Mouse (Mus musculus): ENCODE results near the gene Dtwd1.

DNA sequence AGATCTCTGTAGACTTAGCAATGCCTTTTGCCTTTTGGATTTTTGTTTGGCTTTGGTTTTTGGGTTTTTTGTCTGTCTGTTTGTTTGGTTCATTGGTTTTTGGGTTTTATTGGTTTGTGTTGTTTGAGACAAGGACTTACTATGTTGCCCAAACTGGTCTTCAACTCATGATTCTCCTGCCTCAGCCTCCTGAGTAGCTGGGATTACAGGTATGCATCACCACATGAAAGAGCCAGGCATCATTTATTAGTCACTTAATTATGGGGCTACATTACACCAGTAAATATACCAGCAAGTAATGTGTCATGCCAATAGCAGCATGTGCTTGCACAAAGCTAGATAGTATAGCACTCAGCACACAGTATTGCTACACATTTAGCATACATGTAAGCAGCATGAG is 4.2 kb upstream of the Dtwd1 start:
- TF ChIP-seq CTCF (IDR thresholded peaks at IDR 0.05; ENCODE audit: low read depth) = no peak
- no peak for TF ChIP-seq EP300 (optimal IDR thresholded peaks at IDR 0.05)

All from stomach, postnatal 0 days (tissue).